Mouse (Mus musculus) erythroblast, embryonic 14.5 days (primary cell): Measurements from ENCODE around the gene Uckl1.

Source experiments
- GATA1 ChIP-seq: IDR thresholded peaks from 2 replicates; pipeline ENCODE4 v1.6.1; 2012; ENCODE audit warnings: low read length, inconsistent platforms, mixed read lengths
- TAL1 ChIP-seq: IDR thresholded peaks from 3 replicates; pipeline ENCODE4 v1.6.1; 2012; ENCODE audit warnings: low read length, inconsistent platforms, mixed read lengths

DNA sequence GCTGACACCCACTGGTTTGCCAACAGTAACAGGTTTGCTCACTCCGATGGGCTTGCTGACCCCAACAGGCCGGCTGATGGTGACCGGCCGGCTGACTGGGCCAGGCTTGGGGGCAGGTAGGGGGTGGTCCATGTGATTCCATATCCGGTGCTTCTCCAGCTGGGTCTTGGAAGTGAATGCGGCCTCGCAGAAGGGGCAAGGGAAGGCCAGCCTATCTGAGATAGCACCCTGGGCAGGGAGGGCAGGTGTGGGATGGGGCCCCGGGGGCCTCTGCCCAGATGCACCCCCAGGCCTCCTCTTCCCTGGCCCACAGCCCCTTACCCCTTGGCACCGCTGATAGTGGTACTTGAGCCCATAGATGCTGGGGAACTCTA, 5.0 kb upstream of the Uckl1 start:
- TF ChIP-seq TAL1 (no peak), GATA1 (no peak)
